Mouse (Mus musculus) retina, postnatal 1 day (tissue): ENCODE measurements at regions not wholly inside any gene's neighbourhood (a gene's known extent, or its start where the extent isn't known, plus 50 kb on each side); places are given as distances from the start of the nearest gene placed in this dataset.

ENCODE experiments used
- DNase-seq: peaks from one replicate; pipeline ENCODE4 v3.0.0-alpha.2; 2012

DNA sequence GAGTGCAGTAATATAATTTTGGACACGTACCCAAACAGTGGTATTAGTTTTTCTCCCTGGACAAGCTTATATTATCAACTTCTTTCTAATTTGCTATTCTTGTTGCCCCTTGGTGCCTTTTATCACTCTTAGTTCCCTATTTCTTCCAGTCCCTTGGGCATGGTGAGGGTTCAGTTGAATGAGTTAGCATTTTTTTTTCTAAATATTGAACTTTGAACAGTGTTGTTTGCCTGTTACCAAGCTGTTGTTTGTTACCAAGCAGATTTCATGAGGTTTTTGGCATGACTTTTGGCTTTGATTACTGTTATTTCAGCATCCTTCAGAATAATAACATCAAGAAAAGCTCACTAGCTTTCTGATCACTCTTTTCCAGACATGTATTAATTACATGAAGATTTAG lies 162.3 kb upstream of the Fam98a start:
- DNase-seq = no peak

DNA sequence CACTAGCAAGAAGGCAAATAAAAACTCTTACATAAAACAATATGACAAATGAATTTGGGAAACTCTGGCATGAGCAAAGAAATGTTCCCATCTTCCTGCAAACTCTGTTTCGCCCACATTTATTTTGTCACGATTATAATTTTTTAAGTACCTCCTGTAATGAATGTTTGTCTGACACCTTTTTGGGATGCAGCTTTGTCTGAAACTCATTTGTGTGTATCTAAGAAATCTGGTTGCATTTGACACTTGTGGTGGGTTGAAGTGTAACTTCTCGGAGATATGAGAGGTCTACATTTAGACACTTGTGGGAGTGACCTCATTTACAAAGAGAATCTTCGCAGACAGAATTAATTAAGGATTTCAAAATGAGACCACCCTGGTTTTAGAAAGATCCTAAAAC lies 155.9 kb upstream of the Fam98a start:
- DNase-seq = no peak

DNA sequence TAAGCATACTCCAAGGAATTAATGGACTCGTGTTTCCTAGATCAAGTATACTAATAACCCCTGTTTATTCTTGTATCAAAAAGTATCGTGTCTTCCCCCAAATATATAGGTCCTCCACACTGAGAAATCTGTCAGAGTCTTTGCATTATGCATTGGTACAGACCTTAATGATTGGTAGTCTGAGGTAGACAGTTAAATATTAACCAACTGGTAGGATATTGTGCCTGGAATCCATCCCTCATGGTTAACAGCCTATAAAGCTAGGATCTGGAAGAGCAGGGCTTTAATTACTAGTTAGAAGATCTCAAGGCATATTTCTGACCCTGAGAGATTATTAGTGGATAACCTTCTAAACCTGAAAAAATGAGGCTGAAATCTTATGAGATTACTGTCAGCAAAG lies 153.6 kb upstream of the Fam98a start:
- DNase-seq = no peak

- peak; percentile 7 for DNase-seq
Observed at GRCm38 (mm10) chr17:75703865-75704264, 152.1 kb upstream of the Fam98a start.

- no peak for DNase-seq
Observed at GRCm38 (mm10) chr17:75696729-75697103, 145.0 kb upstream of the Fam98a start.

DNA sequence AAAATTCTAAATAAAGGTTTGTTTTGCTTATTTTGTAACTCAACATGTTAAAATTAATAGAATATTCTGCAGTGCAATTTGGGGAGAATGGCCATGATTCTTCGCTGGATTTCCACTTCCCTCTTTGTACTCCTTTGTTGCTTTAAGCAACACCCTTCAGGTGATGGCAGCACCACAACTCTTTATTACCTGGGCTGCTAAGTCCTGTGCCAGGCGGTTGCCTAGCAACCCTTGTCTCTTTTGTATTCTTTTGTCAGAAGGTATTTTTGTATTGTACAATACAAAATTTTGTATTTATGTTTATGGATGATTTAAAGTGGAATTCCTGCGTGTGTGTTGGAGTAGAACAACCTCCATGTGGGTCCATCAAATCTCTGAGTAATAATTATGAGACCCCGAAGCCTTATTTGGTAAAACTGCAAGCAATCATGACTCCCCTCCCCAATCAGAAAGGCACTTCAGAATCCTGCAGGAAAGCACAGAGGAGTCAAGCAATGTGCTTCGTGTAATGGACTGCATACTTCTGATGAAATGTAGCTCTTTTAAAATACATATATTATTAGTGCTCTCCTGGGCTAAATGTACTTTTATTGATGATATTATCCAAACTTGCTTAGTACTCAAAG lies 144.5 kb upstream of the Fam98a start:
- DNase-seq = no peak

- no peak for DNase-seq
Observed at GRCm38 (mm10) chr17:75685927-75686326, 134.2 kb upstream of the Fam98a start.

DNA sequence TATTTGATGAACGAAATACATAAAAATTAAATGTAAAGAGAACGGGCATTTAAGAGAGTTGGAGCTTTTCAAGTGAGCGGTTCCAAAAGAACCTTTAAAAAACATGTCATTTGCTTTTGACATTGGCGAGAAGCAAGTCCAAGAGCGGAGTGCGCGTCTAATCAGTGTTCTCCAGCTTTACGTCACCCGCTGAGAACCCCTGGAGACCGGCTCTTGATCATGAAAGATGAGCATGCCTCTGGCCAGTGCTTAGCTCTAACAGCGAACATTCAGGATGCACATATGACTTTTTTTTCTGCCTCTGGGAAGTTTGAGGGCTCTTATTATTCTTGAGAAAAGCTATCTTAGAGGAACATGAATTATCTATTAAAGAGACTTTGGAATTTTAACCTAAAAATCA lies 95.2 kb upstream of the Fam98a start:
- DNase-seq = no peak

DNA sequence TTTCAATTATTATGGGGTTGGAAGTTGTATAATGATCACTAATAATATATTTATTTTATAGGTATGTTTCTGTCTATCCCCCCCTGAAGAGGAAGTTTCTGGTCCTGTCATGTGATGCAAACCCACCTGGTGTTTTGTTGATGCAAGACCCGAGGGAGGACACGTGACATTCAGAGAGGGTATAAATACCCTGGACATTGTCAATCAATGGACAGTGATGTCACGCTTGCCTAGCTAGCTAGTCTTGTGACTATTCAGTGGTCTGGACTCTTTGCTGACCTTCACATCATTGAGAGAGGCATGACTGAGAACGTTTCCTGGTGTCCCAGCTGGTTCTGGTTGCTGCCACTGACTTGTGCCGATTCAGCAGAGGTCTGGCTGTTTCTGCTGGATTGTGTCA lies 93.0 kb upstream of the Fam98a start:
- no peak for DNase-seq

DNA sequence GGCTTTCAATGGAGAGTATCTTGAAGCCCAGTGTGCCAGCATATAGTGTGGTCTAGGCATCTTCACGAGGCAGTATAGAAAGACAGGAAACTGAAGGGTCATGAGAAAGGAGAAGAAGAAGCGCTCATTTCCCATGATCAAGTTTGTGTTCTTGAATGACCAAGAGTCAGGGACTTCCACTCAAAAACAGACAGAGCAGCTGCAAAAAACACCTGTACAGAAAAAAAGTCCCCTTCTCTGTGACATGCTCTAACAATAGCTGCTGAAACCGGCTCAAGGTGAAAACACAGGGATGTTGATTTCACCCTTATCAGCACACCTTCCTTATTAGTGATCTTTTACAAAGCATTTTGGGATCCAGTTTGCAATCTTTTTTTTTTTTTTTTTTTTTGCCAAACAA lies 90.6 kb upstream of the Fam98a start:
- DNase-seq = no peak

DNA sequence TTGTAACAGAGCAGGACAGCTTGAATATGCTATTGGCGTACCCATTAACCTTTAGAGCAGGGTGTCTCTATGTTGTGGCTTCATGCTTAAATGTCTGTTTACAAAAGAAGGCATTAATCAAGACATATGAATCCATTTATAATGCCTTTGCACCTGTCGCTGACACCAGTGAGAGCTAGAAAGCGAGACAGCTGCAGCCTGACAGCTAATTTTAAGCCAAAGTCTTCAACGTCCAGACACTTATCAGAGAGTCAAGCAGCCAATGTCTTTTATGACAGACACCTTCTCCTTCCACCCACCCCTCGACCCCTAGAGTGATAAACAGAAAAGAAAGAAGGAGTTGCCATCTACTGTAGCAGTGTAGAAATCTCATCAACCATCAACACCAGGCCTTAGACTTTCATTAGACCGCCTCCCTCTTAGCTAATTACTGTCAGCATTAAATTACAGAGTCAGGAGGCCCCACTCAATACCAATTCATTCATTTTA lies 89.3 kb upstream of the Fam98a start:
- DNase-seq = no peak

DNA sequence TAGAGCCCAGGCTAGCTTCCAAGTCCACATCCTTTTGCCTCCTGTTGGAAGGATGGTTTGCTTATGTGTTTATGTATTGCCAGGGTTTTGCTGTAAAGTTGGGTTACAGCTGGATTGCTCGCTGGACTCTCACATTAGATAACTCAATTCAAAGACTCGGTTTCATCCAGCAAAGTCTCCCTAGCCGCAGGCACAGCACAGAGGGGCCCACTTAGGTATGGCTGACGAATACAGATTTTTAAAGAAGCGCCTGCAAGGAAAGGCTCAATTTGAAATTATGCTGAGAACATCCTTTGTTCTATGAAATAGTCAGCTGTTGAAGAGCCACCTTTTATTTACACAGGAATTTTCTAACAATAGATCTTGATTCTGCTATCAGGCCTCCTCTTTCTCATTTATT lies 88.8 kb upstream of the Fam98a start:
- no peak for DNase-seq

DNA sequence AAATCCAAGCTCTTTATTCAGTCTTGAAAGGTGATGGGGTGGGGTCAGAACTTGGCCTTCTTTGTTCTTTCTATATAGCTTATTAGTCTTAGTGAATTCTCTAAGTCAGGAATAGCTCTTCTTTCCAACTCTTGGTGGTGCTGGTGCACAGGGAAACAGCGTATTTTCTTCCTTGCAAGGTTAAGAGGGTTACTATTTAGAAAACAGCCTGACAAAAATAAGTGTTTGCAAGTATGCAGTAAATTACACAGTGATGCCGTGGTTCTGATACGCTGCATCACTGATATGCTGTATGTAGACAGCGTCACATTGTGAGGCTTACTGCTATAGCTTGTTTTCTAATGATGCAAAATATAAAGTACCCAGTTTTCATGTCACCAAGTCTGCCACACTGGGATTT lies 78.1 kb upstream of the Fam98a start:
- DNase-seq = peak; percentile 63

- no peak for DNase-seq
Observed at GRCm38 (mm10) chr17:75619472-75619871, 67.7 kb upstream of the Fam98a start.

- DNase-seq = no peak
Observed at GRCm38 (mm10) chr17:75618514-75618913, 66.8 kb upstream of the Fam98a start.

GRCm38 (mm10) chr17:75617280-75617679 lies 65.5 kb upstream of the Fam98a start:
- peak; percentile 81 for DNase-seq

- peak; percentile 48 for DNase-seq
Observed at GRCm38 (mm10) chr17:75615335-75615734, 63.6 kb upstream of the Fam98a start.

- peak; percentile 12 for DNase-seq
Observed at GRCm38 (mm10) chr17:75603417-75604086, 51.8 kb upstream of the Fam98a start.
